Mouse (Mus musculus) liver, embryonic 16.5 days (tissue): ENCODE data around the gene Arhgef3. TPM values are rescaled to one million over a fixed set of nuclear protein-coding genes. Genes with fewer than 3 reads are reported as not detected.

Experiments used
- ATAC-seq: fragments of 200-750 bp; cut with Nextera tagmentation; 2 replicates; pipeline ENCODE4 v1.8.0; 2017; ENCODE audit warnings: low read depth, mild to moderate bottlenecking, moderate number of reproducible peaks, moderate library complexity
- H3K27ac ChIP-seq: fragments of 300-500 bp; sonication (generic); 2 replicates; pipeline ENCODE4 v1.5.1; 2014; ENCODE audit warnings: mild to moderate bottlenecking, low read length
- H3K27me3 ChIP-seq: fragments of 300-500 bp; sonication (generic); 2 replicates; pipeline ENCODE4 v1.6.1; 2014; ENCODE audit warnings: low read depth, low read length, mixed read lengths; ENCODE audit not compliant: control insufficient read depth, insufficient read depth
- H3K36me3 ChIP-seq: fragments of 300-500 bp; sonication (generic); 2 replicates; pipeline ENCODE4 v1.6.1; 2014; ENCODE audit warnings: mild to moderate bottlenecking; ENCODE audit not compliant: control insufficient read depth, insufficient read depth
- H3K4me1 ChIP-seq: fragments of 300-500 bp; sonication (generic); 2 replicates; pipeline ENCODE4 v1.6.1; 2014; ENCODE audit warnings: low read depth, low read length, mixed read lengths; ENCODE audit not compliant: control insufficient read depth
- H3K4me2 ChIP-seq: fragments of 300-500 bp; sonication (generic); 2 replicates; pipeline ENCODE4 v1.6.1; 2014; ENCODE audit warnings: low read depth, low read length, mixed read lengths
- H3K4me3 ChIP-seq: fragments of 300-500 bp; sonication (generic); 2 replicates; pipeline ENCODE4 v1.5.1; 2014; ENCODE audit warnings: low read depth, mild to moderate bottlenecking, low read length
- H3K9ac ChIP-seq: fragments of 300-500 bp; sonication (generic); 2 replicates; pipeline ENCODE4 v1.6.1; 2014; ENCODE audit warnings: low read depth, low read length
- H3K9me3 ChIP-seq: fragments of 300-500 bp; sonication (generic); replicated peaks from 2 replicates; pipeline ENCODE4 v1.6.1; 2016; ENCODE audit warnings: low read length; ENCODE audit not compliant: control insufficient read depth
- WGBS: fragments of 180-500 bp; shearing (Covaris S2); extraction: QIAGEN DNeasy Blood & Tissue Kit; methylation state at CpG from one replicate; pipeline ENCODE4 v1.1.7; 2014; ENCODE audit not compliant: insufficient replicate concordance; 5-methylcytosine and 5-hydroxymethylcytosine counted together
- polyA plus RNA-seq: library from polyadenylated mRNA; unstranded; fragments of >200 nt; fragmentation: Nextera tagmentation; extraction: Ambion mirVana; gene quantifications from 2 replicates; pipeline ENCODE4 v1.2.1, GENCODE M21; 2015

Gene Arhgef3
- polyA plus RNA-seq, 1 experiment from 2014 or later = 12.5 TPM

DNA sequence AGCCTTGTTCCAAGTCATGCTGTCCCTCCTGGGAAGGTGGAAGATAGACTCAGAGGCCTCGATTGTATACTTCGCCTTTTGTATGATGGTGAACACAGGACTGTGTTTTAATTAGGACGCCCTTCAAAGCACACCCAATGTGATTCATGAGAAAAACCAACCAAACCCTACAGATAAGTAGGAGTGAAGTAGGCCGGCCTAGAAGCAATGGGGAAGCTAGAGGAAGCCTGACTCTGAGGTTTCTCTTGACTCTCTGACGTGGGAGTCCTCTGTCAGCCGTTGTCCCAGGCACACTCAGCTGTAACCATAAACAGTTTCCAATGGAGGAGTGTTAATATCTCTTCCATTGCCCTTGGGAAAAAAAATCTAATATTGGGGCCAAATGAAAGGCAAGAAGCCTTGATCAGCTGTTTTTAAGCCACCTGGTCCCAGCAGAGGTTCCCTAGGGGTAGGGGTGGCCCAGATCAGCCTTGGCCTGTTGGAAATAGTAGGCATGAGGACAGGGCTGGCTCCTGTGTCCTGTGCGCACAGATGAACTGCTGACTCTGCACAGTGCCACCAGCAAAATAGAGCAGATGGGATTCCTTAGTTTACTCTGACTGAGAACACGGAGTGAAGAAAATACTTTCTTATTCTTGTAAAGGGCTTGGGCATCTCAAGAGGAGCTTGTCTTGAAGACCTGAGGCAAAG is 165.6 kb downstream of the Arhgef3 start:
- Histone ChIP-seq H3K4me2 (no peak overlapping the region), H3K27ac (no peak overlapping the region), H3K9ac (no peak overlapping the region), H3K4me1 (no peaks in the 10 kb centered on the region), H3K27me3 (no peaks in the 10 kb centered on the region), H3K9me3 (no peaks in the 10 kb centered on the region), H3K36me3 (no peaks in the 10 kb centered on the region), H3K4me3 (no peak overlapping the region)
- ATAC-seq = no peak
- 58% methylated on average over 8 of the region's 8 CpGs for WGBS

DNA sequence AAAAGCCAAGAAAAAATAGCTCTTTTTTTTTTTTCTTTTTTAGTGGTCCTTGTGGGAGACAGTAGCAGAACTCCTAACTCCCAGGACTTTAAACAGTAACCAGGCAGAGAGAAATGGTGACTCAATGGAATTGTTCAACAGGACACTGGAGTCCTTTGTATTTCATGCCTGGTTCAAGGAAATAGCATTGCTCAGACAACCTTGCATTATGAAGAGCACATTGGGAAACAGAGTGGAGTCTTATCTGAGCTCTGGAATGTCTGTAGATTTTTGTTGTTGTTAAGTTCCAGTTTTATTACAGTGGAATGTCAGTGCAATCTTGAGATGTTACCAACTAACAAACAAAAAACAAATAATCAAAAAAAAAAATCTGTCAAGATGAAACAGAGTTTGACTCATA is 169.3 kb downstream of the Arhgef3 start:
- H3K27me3 ChIP-seq = no peaks in the 10 kb centered on the region
- H3K4me3 ChIP-seq = no peak overlapping the region
- H3K27ac ChIP-seq = no peak overlapping the region
- H3K4me1 ChIP-seq = no peaks in the 10 kb centered on the region
- H3K4me2 ChIP-seq = no peak overlapping the region
- no peaks in the 10 kb centered on the region for H3K36me3 ChIP-seq
- H3K9ac ChIP-seq = no peak overlapping the region
- no peak for ATAC-seq
- no peaks in the 10 kb centered on the region for H3K9me3 ChIP-seq

DNA sequence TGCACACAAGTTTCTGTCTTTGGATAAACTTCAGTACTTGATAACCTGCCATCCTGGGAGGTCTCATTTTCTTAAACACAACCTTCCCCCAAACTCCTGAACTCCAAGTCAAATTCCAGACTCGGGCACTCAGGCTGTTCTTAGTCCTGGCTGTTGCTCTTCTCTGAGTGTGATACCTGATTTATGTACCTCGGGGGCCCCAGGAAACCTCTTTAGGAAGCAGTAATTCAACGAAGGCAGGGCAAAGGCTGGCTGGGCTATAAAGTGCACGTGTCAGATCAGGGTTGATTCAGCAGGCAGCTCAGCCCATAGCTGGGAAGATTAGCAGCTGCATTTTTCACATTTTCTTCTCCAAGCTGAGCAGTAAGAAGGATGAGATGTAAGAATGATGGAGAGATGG is 171.5 kb downstream of the Arhgef3 start:
- Histone ChIP-seq H3K27ac (no peak overlapping the region), H3K4me3 (no peak overlapping the region), H3K9ac (no peak overlapping the region), H3K9me3 (no peaks in the 10 kb centered on the region), H3K4me2 (no peak overlapping the region), H3K27me3 (no peaks in the 10 kb centered on the region), H3K36me3 (no peaks in the 10 kb centered on the region), H3K4me1 (no peaks in the 10 kb centered on the region)
- ATAC-seq = no peak
- WGBS = 20% methylated on average over 4 of the region's 4 CpGs

DNA sequence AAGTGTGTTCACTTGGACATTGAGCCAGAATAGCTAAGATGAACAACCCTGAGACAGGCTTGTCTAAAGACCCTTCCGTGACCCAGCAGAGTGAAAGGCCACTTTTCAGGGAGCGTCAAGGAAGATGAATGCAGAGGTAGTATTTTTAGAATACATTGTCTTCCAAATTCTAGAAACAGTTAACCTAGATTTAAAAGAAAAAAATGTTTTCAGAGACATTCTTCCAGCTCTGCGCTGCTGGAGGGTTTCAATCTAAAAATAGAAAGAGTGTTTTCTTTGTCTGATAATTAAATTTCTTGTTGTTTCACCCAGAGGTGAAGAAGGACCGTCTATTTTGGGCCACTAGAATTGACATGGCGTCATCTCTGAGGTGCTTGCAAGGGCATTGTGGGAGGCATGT is 174.4 kb downstream of the Arhgef3 start:
- Histone ChIP-seq H3K27me3 (no peaks in the 10 kb centered on the region), H3K4me1 (no peaks in the 10 kb centered on the region), H3K36me3 (no peaks in the 10 kb centered on the region), H3K9me3 (no peaks in the 10 kb centered on the region), H3K4me3 (no peak overlapping the region), H3K27ac (no peak overlapping the region), H3K4me2 (no peak overlapping the region), H3K9ac (no peak overlapping the region)
- WGBS = 62% methylated on average over 5 of the region's 5 CpGs
- no peak for ATAC-seq

GRCm38 (mm10) chr14:27292101-27292500 is 177.4 kb downstream of the Arhgef3 start:
- Histone ChIP-seq H3K9ac (no peak overlapping the region), H3K9me3 (no peaks in the 10 kb centered on the region), H3K4me3 (no peak overlapping the region), H3K36me3 (no peaks in the 10 kb centered on the region), H3K4me2 (no peak overlapping the region), H3K27me3 (no peaks in the 10 kb centered on the region), H3K4me1 (no peaks in the 10 kb centered on the region), H3K27ac (no peak overlapping the region)
- no peak for ATAC-seq
- WGBS = 67% methylated on average over 6 of the region's 6 CpGs

DNA sequence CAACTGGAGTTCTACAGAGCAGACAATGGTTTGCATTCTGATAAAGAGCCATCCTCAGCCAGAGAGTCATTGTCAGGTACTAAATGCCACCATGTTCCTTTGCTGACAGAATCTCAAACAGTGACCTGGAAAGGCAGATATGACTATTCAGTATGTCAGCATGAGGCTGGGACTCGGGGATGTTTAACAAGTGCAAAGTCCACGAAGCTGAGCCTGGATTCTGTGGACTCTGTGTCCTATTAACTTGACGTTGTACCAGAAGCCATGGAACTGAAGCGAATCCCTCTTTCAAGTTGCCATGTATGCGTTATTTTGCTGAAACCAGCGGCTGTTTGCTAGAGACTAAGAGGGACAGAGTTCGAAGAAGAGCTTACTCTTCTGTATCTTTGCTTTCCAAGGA is 181.1 kb downstream of the Arhgef3 start:
- 57% methylated on average over 7 of the region's 7 CpGs for WGBS
- Histone ChIP-seq H3K27me3 (no peaks in the 10 kb centered on the region), H3K9ac (no peak overlapping the region), H3K4me2 (no peak overlapping the region), H3K27ac (peak overlapping the region; percentile 59), H3K4me1 (no peaks in the 10 kb centered on the region; the same call in 1 of the 2 replicates), H3K36me3 (no peaks in the 10 kb centered on the region), H3K9me3 (no peaks in the 10 kb centered on the region), H3K4me3 (no peak overlapping the region)
- ATAC-seq = peak; percentile 69

DNA sequence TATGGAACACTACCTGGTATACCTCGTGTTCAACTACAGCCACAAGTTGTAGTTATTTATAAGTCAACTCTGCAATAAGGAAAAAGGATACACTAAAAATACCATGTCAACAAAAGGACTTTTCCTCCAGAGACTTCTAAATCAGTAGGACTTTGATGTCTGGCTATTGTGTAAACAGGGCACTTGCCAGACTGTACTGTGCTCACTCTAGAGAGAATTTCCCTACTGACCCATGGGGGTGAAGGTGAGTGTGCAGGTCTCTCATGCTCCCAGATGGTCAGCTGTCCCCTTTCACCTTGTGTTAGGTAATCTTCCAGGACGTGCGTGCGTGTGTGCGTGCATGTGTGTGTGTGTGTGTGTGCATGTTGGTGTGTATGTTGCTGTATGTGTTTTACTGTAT is 182.3 kb downstream of the Arhgef3 start:
- ATAC-seq = peak; percentile 86
- Histone ChIP-seq H3K27ac (peak overlapping the region; percentile 70), H3K36me3 (no peaks in the 10 kb centered on the region), H3K9me3 (no peaks in the 10 kb centered on the region), H3K4me2 (no peak overlapping the region), H3K27me3 (no peaks in the 10 kb centered on the region), H3K9ac (no peak overlapping the region), H3K4me1 (no peaks in the 10 kb centered on the region; the same call in none of the 2 replicates), H3K4me3 (no peak overlapping the region)
- WGBS = 62% methylated on average over 5 of the region's 5 CpGs

DNA sequence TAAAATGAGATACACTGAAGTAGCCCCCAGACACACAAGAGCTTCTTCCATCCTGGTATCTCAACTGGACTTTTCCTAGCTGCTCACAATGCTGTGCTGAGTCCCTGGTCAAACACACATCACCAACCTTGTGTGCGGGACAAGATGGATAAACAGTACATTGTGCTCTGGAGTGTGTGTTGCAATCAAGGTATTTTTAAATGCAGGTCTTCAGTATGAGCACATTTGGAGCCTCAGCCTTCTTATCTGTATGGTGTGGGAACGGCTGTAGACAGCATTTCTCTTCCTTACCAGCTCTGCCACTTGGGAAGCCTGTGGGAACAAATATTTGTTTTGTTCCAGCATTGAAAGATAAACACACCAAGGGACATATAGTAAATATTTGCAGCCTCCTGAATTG is 184.2 kb downstream of the Arhgef3 start:
- H3K27me3 ChIP-seq = no peaks in the 10 kb centered on the region
- H3K4me1 ChIP-seq = no peaks in the 10 kb centered on the region; the same call in none of the 2 replicates
- no peaks in the 10 kb centered on the region for H3K36me3 ChIP-seq
- 31% methylated on average over 2 of the region's 2 CpGs for WGBS
- H3K9me3 ChIP-seq = no peaks in the 10 kb centered on the region
- H3K27ac ChIP-seq = peak overlapping the region; percentile 74
- H3K9ac ChIP-seq = no peak overlapping the region
- no peak overlapping the region for H3K4me2 ChIP-seq
- H3K4me3 ChIP-seq = no peak overlapping the region
- ATAC-seq = peak; percentile 57

DNA sequence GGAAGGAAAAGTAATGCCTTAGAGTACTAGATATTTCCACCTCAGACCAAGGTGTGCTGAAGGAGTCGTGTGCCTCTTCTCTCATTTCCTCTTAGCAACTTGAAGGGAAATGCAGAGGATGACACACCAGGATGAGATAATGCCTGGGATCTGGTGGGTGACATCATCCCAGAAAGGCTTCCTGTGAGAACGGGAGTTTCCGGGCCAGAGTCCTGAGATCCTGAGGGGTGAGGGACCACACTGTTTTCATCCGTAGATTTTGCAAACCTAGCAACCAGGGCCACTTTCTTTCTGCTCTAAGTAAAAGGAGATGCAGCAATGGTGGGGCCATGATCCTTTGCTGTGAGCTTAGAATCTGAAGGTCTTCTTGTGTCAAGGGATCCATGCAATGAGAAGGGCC is 185.0 kb downstream of the Arhgef3 start:
- Histone ChIP-seq H3K27ac (peak overlapping the region; percentile 1; the same call in 1 of the 2 replicates), H3K4me3 (no peak overlapping the region), H3K4me1 (no peaks in the 10 kb centered on the region; the same call in none of the 2 replicates), H3K36me3 (no peaks in the 10 kb centered on the region), H3K4me2 (no peak overlapping the region), H3K27me3 (no peaks in the 10 kb centered on the region), H3K9ac (no peak overlapping the region), H3K9me3 (no peaks in the 10 kb centered on the region)
- 41% methylated on average over 4 of the region's 4 CpGs for WGBS
- no peak for ATAC-seq
